Mouse (Mus musculus): ENCODE data around the gene Gtf3c4.

Gene Gtf3c4

DNA sequence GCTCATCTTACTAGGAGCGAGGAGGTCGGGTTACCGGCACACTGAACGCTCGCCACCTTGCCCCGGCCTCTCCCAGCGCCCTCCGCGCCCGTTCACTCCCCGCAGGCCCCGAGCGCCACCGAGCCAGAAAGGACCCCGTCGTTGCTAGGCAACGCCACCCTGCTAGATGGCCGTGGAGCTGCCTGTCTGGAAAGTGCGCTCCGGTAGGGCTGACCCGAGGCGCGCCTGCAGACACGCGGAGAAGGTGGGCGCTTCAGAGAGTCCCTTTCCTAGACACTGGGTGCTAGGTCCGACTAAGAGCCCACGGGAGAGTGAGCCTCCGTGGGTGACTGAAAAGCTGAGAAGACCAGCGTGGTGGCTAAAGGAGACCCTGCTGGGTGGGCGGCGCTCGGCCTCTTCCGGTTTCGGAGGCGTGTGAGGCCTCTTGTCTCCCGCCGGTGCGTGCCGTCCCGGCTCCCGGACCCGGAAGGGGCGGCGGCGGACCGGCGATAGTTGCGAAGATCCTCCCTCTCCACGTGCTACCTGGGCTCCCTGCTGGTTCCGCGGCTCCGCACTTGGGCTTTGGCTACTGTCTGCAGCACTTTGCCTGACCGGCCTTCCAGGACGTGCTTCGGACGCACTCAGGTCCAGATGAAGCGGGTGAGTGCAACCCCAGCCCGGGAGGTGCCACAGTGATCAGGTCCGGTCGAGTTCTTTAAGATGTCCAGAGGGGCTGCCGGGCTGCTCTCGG lies at the start of gene Gtf3c4, which contains the start of gene Ddx31:
TSS of gene Gtf3c4 (minus strand) at position 139 of the 730 bp plus-strand sequence.
TSS of gene Ddx31 (plus strand) at position 185 of the 730 bp plus-strand sequence.
- peak; percentile 92 for DNase-seq (ENCODE audit: low read depth, low spot score)

- no peak for DNase-seq (ENCODE audit: low read depth, low spot score)
Measured at GRCm38 (mm10) chr2:28884914-28885313, 44.8 kb upstream of the Gtf3c4 start.

GRCm38 (mm10) chr2:28882826-28883485 lies 42.8 kb upstream of the Gtf3c4 start:
- no peak for DNase-seq (ENCODE audit: low read depth, low spot score)

DNA sequence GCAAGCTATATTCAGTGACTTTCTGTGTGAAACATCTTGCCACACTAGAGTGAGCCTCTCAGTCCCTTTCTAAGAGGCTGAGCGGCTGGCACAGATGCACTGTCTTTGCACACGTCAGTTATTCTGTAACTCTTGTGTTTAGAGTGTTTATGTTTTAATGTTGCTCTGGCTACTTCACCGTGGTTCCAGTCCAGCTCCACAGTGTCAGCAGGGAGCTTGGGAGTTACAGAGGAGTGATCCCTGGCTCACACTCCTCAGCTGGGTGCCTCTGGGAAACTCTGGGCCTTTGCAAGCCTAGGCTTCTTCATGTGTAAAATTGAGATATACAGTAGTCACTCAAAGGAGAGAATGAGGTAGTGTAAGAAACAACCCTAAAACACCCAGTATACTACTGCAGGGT lies 41.9 kb upstream of the Gtf3c4 start:
- DNase-seq (ENCODE audit: low read depth, low spot score): no peak

DNA sequence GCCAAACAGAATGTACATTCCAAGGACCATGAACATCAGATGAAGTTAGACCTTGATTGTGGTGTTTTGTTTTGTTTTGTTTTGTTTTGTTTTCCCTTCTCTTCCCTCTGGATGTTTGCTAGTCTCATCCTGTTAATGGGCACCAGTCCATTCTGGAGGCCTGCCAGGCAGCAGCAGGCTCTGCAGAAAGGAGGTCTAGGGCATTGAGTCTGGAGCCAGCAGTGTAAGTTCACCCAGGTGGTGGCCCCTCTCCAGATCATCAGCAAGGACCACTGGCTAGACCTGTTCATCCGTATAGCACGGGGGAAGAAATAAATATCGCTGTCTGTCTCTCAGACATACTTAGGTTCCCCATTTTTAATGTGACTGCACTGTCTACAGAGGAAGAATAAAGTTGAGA lies 41.1 kb upstream of the Gtf3c4 start:
- no peak for DNase-seq (ENCODE audit: low read depth, low spot score)

DNA sequence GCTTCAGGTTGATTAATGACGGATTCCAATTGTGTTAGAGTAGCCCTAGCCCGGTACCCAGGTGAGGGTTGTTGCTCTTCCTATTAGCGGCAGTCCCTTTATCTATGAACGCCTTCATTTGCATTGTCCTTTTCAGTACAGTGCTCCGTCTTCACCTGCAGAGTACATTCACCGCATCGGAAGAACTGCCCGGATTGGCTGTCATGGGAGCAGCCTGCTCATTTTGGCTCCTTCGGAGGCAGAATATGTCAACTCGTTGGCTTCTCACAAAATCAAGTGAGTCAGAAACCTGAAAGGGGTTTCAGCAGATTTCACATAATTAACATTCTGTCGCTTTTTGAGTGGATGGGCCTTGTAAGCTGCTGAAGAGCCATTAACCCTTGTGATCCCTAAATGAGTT lies 35.4 kb upstream of the Gtf3c4 start:
- DNase-seq (ENCODE audit: low read depth, low spot score): no peak

GRCm38 (mm10) chr2:28867495-28867894 lies 27.3 kb upstream of the Gtf3c4 start:
- DNase-seq (ENCODE audit: low read depth, low spot score): no peak

GRCm38 (mm10) chr2:28863857-28864256 lies 23.7 kb upstream of the Gtf3c4 start:
- no peak for DNase-seq (ENCODE audit: low read depth, low spot score)

GRCm38 (mm10) chr2:28860678-28861423 lies 20.7 kb upstream of the Gtf3c4 start:
- DNase-seq (ENCODE audit: low read depth, low spot score): no peak

- no peak for DNase-seq (ENCODE audit: low read depth, low spot score)
Measured at GRCm38 (mm10) chr2:28859303-28859702, 19.1 kb upstream of the Gtf3c4 start.

DNA sequence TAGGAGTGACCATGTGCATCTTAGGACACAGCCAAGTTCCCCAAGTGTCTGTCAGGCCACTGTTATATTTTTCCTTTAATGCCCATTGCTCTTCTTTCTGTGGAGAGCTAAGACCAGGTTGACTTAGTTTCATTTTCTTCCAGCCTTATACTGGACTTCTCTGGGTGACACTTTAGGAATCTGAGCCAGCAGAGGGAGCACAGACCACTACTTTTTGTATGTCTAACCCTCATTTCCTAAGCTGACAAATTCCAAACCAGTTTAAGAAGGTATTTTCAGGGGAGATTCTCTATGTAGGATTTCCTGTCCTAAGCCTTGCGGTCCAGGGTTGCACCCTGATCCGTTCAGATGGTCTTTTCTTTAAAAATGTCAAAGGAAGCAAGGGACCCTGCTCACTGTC lies 15.6 kb upstream of the Gtf3c4 start:
- no peak for DNase-seq (ENCODE audit: low read depth, low spot score)

GRCm38 (mm10) chr2:28852594-28852993 lies 12.4 kb upstream of the Gtf3c4 start:
- DNase-seq (ENCODE audit: low read depth, low spot score): no peak

- no peak for DNase-seq (ENCODE audit: low read depth, low spot score)
Measured at GRCm38 (mm10) chr2:28848879-28849278, 8.7 kb upstream of the Gtf3c4 start.

DNA sequence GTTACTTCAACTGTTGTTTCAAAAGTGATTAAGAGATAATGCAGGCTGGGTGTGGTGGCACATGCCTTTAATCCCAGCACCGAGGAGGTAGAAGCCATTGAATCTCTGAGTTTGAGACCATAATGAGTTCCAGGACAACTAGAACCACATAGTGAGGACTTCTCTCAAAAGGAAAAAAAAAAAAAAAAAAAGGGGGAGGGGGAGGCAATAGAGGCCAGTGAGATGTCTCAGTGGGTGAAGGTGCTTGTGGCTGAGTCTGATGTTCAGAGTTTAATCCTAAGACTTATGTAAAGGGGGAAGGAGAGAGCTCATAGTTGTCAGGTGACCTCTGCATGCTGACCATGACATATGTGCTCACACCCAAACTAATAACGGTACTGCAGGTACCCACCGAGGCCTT lies 1.9 kb upstream of the Gtf3c4 start:
- no peak for DNase-seq (ENCODE audit: low read depth, low spot score)

- DNase-seq (ENCODE audit: low read depth, low spot score): no peak
Measured at GRCm38 (mm10) chr2:28839501-28840221, 499 bp downstream of the Gtf3c4 start.

DNA sequence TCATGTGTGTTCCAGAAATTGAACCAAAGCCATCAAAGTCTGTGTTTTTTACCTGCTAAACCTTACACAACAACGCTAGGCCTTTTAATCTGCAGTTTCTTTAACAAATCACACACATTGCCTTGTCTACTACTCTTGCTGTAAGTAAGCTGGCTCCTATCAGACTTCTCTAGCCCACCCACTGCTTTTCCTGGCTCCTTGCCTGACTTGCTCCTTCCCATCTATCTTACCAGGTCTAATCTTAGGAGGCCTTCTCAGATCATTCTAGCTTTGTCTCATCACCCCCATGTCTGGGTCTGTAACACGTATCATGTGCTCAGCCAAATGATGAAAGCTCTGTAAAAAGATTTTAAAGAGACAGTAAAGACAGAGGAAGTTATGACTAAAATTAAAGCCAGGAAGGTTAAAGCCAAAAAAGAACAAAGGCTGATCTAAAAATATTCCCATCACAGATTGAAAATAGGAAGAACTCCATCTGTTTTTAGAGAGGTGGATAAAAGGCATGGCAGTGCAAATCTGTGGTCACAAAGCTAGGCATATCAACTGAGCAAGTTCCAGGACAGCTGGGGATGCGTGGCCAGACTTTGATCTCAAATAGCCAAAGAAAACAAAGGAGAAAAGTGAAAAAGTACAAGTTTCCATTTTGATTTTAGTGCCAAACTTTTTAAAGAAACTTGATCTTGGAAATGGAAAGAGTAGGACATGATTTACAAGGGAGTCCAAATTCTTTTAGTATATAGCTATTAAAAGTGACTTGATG lies 3.8 kb downstream of the Gtf3c4 start:
- DNase-seq (ENCODE audit: low read depth, low spot score): no peak

- no peak for DNase-seq (ENCODE audit: low read depth, low spot score)
Measured at GRCm38 (mm10) chr2:28829265-28829664, 10.9 kb downstream of the Gtf3c4 start.

- no peak for DNase-seq (ENCODE audit: low read depth, low spot score)
Measured at GRCm38 (mm10) chr2:28818866-28819265, 21.3 kb downstream of the Gtf3c4 start.

- no peak for DNase-seq (ENCODE audit: low read depth, low spot score)
Measured at GRCm38 (mm10) chr2:28810260-28811013, 29.7 kb downstream of the Gtf3c4 start.

DNA sequence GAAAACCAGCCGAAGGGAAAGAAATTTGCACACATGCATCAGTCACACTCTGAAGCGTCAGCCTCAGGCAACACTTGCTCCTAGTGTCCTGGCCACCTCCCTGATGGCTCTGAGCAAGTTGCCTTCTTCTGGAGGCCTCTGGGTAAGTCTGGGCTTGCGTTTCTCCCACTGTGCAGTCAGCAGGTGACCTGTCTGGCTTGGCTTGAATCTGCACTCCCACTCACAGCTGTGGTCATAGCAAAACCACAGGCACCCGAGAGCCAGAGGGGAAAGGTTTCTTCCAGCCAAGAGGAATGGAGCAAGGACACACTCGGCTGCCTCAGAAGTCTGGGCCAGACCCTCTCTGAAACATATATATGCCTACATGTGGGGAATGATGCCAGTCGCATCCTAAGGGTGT lies 31.3 kb downstream of the Gtf3c4 start:
- DNase-seq (ENCODE audit: low read depth, low spot score): no peak

All from retina, postnatal 7 days (tissue).